Mouse (Mus musculus): ENCODE results near the gene Myrf.

The Myrf gene

GRCm38 (mm10) chr19:10213796-10214471, 26.6 kb downstream of the Myrf start:
- in situ Hi-C loops (cut with MboI, MseI): no loop called here

GRCm38 (mm10) chr19:10210885-10211284, 29.7 kb downstream of the Myrf start:
- in situ Hi-C loops (cut with MboI, MseI): no loop called here

- in situ Hi-C loops (cut with MboI, MseI): no loop called here
Observed at GRCm38 (mm10) chr19:10208851-10209250, 31.7 kb downstream of the Myrf start.

GRCm38 (mm10) chr19:10205051-10205450, 35.5 kb downstream of the Myrf start:
- in situ Hi-C loops (cut with MboI, MseI): no loop called here

- in situ Hi-C loops (cut with MboI, MseI): no loop called here
Observed at GRCm38 (mm10) chr19:10204616-10205001, 35.9 kb downstream of the Myrf start.

- in situ Hi-C loops (cut with MboI, MseI): no loop called here
Observed at GRCm38 (mm10) chr19:10203848-10204615, 36.5 kb downstream of the Myrf start, which contains the start of the genes Tmem258 and Fen1. Tmem258 (plus strand) TSS chr19:10204014. Fen1 (minus strand) TSS chr19:10204169.

GRCm38 (mm10) chr19:10203146-10203847, 37.3 kb downstream of the Myrf start:
- in situ Hi-C loops (cut with MboI, MseI): no loop called here

GRCm38 (mm10) chr19:10198723-10199122, 41.8 kb downstream of the Myrf start:
- in situ Hi-C loops (cut with MboI, MseI): loop anchor here (5.0 to 10.0 kb wide), 3 partner anchors 101 to 284 kb away; partner anchors contain the start of genes Best1 and Rab3il1

GRCm38 (mm10) chr19:10198286-10198685, 42.3 kb downstream of the Myrf start:
- in situ Hi-C loops (cut with MboI, MseI): loop anchor here (5.0 to 10.0 kb wide), 3 partner anchors 101 to 283 kb away; partner anchors contain the start of genes Best1 and Rab3il1

GRCm38 (mm10) chr19:10197130-10197529, 43.4 kb downstream of the Myrf start:
- in situ Hi-C loops (cut with MboI, MseI): loop anchor here (5.0 to 10.0 kb wide), 3 partner anchors 100 to 282 kb away; partner anchors contain the start of genes Best1 and Rab3il1

- in situ Hi-C loops (cut with MboI, MseI): loop anchor here (5.0 to 10.0 kb wide), 3 partner anchors 98 to 280 kb away; partner anchors contain the start of genes Best1 and Rab3il1
Observed at GRCm38 (mm10) chr19:10195252-10195651, 45.3 kb downstream of the Myrf start.

- in situ Hi-C loops (cut with MboI, MseI): loop anchor here (10.0 kb wide), 2 partner anchors 190 to 280 kb away; partner anchors contain the start of genes Best1 and Rab3il1
Observed at GRCm38 (mm10) chr19:10194337-10194736, 46.2 kb downstream of the Myrf start.

- in situ Hi-C loops (cut with MboI, MseI): loop anchor here (10.0 kb wide), 2 partner anchors 187 to 277 kb away; partner anchors contain the start of genes Best1 and Rab3il1
Observed at GRCm38 (mm10) chr19:10191326-10191725, 49.2 kb downstream of the Myrf start.

- in situ Hi-C loops (cut with MboI, MseI): loop anchor here (10.0 kb wide), 2 partner anchors 186 to 276 kb away; partner anchors contain the start of genes Best1 and Rab3il1
Observed at GRCm38 (mm10) chr19:10190796-10191195, 49.8 kb downstream of the Myrf start.

GRCm38 (mm10) chr19:10189940-10190339, 50.6 kb downstream of the Myrf start:
- in situ Hi-C loops (cut with MboI, MseI): loop anchor here (10.0 kb wide), 2 partner anchors 185 to 275 kb away; partner anchors contain the start of genes Best1 and Rab3il1

GRCm38 (mm10) chr19:10189022-10189421, 51.5 kb downstream of the Myrf start:
- in situ Hi-C loops (cut with MboI, MseI): no loop called here

GRCm38 (mm10) chr19:10188281-10188811, 52.2 kb downstream of the Myrf start:
- in situ Hi-C loops (cut with MboI, MseI): no loop called here

GRCm38 (mm10) chr19:10186569-10186968, 54.0 kb downstream of the Myrf start:
- in situ Hi-C loops (cut with MboI, MseI): no loop called here

- in situ Hi-C loops (cut with MboI, MseI): no loop called here
Observed at GRCm38 (mm10) chr19:10185876-10186275, 54.7 kb downstream of the Myrf start.

GRCm38 (mm10) chr19:10184096-10184495, 56.5 kb downstream of the Myrf start:
- in situ Hi-C loops (cut with MboI, MseI): no loop called here

All from T-helper 2 cell (primary cell).